Mouse (Mus musculus): ENCODE measurements around the gene Sox5. TPM values are rescaled to one million over a fixed set of nuclear protein-coding genes. Genes with fewer than 3 reads are reported as not detected.

The Sox5 gene
- polyA plus RNA-seq, 1 experiment from 2014 or later, result 3.3 TPM

GRCm38 (mm10) chr6:144477287-144478064 is 304.3 kb downstream of the Sox5 start:
- no peak for TF ChIP-seq CTCF (IDR thresholded peaks at IDR 0.05; ENCODE audit: low read depth)
- H3K27ac ChIP-seq (ENCODE audit: low read depth, low read length), result no peak overlapping the region
- H3K4me1 ChIP-seq (replicated peaks; ENCODE audit: control insufficient read depth, insufficient read depth, low read length), result no peaks in the 10 kb centered on the region
- H3K36me3 ChIP-seq (ENCODE audit: control insufficient read depth, insufficient read depth), result no peaks in the 10 kb centered on the region
- H3K4me2 ChIP-seq (replicated peaks; ENCODE audit: low read depth), result no peak overlapping the region
- H3K4me3 ChIP-seq (ENCODE audit: low read depth, low read length), result no peak overlapping the region
- no peaks in the 10 kb centered on the region for H3K9me3 ChIP-seq (ENCODE audit: control insufficient read depth)
- no peak for ATAC-seq
- 54% methylated on average over 16 of the region's 16 CpGs for WGBS
- H3K27me3 ChIP-seq (replicated peaks; ENCODE audit: control insufficient read depth, insufficient read depth, low read length), result no peaks in the 10 kb centered on the region
- H3K9ac ChIP-seq (ENCODE audit: low read depth, low read length), result no peak overlapping the region

GRCm38 (mm10) chr6:144473437-144473836 is 308.3 kb downstream of the Sox5 start:
- WGBS, result 92% methylated on average over 7 of the region's 7 CpGs
- H3K27ac ChIP-seq (ENCODE audit: low read depth, low read length), result no peak overlapping the region
- ATAC-seq, result no peak
- H3K4me2 ChIP-seq (replicated peaks; ENCODE audit: low read depth), result no peak overlapping the region
- no peak for TF ChIP-seq CTCF (IDR thresholded peaks at IDR 0.05; ENCODE audit: low read depth)
- no peak overlapping the region for H3K4me3 ChIP-seq (ENCODE audit: low read depth, low read length)
- H3K36me3 ChIP-seq (ENCODE audit: control insufficient read depth, insufficient read depth), result no peaks in the 10 kb centered on the region
- no peak overlapping the region for H3K9ac ChIP-seq (ENCODE audit: low read depth, low read length)
- H3K9me3 ChIP-seq (ENCODE audit: control insufficient read depth), result no peaks in the 10 kb centered on the region
- no peaks in the 10 kb centered on the region for H3K4me1 ChIP-seq (replicated peaks; ENCODE audit: control insufficient read depth, insufficient read depth, low read length)
- H3K27me3 ChIP-seq (replicated peaks; ENCODE audit: control insufficient read depth, insufficient read depth, low read length), result no peaks in the 10 kb centered on the region

GRCm38 (mm10) chr6:144472089-144472900 is 309.5 kb downstream of the Sox5 start:
- 30% methylated on average over 14 of the region's 14 CpGs for WGBS
- Histone ChIP-seq H3K27ac (ENCODE audit: low read depth, low read length) (no peak overlapping the region), H3K9ac (ENCODE audit: low read depth, low read length) (no peak overlapping the region), H3K36me3 (ENCODE audit: control insufficient read depth, insufficient read depth) (no peaks in the 10 kb centered on the region), H3K9me3 (ENCODE audit: control insufficient read depth) (no peaks in the 10 kb centered on the region), H3K27me3 (replicated peaks; ENCODE audit: control insufficient read depth, insufficient read depth, low read length) (no peaks in the 10 kb centered on the region), H3K4me1 (replicated peaks; ENCODE audit: control insufficient read depth, insufficient read depth, low read length) (no peaks in the 10 kb centered on the region), H3K4me2 (replicated peaks; ENCODE audit: low read depth) (no peak overlapping the region), H3K4me3 (ENCODE audit: low read depth, low read length) (no peak overlapping the region)
- TF ChIP-seq CTCF (IDR thresholded peaks at IDR 0.05; ENCODE audit: low read depth), result no peak
- ATAC-seq, result peak; percentile 36; the same call in 1 of the 2 replicates

- Histone ChIP-seq H3K9ac (ENCODE audit: low read depth, low read length) (no peak overlapping the region), H3K27ac (ENCODE audit: low read depth, low read length) (no peak overlapping the region), H3K27me3 (replicated peaks; ENCODE audit: control insufficient read depth, insufficient read depth, low read length) (no peaks in the 10 kb centered on the region), H3K4me2 (replicated peaks; ENCODE audit: low read depth) (no peak overlapping the region), H3K36me3 (ENCODE audit: control insufficient read depth, insufficient read depth) (no peaks in the 10 kb centered on the region), H3K4me3 (ENCODE audit: low read depth, low read length) (no peak overlapping the region), H3K4me1 (replicated peaks; ENCODE audit: control insufficient read depth, insufficient read depth, low read length) (no peaks in the 10 kb centered on the region), H3K9me3 (ENCODE audit: control insufficient read depth) (no peaks in the 10 kb centered on the region)
- no peak for ATAC-seq
- TF ChIP-seq CTCF (IDR thresholded peaks at IDR 0.05; ENCODE audit: low read depth), result no peak
- 67% methylated on average over 15 of the region's 15 CpGs for WGBS
Observed at GRCm38 (mm10) chr6:144466711-144467110, 315.1 kb downstream of the Sox5 start.

- Histone ChIP-seq H3K9me3 (ENCODE audit: control insufficient read depth) (no peaks in the 10 kb centered on the region), H3K4me1 (replicated peaks; ENCODE audit: control insufficient read depth, insufficient read depth, low read length) (no peaks in the 10 kb centered on the region), H3K9ac (ENCODE audit: low read depth, low read length) (no peak overlapping the region), H3K4me2 (replicated peaks; ENCODE audit: low read depth) (no peak overlapping the region), H3K36me3 (ENCODE audit: control insufficient read depth, insufficient read depth) (no peaks in the 10 kb centered on the region), H3K4me3 (ENCODE audit: low read depth, low read length) (no peak overlapping the region), H3K27me3 (replicated peaks; ENCODE audit: control insufficient read depth, insufficient read depth, low read length) (no peaks in the 10 kb centered on the region), H3K27ac (ENCODE audit: low read depth, low read length) (no peak overlapping the region)
- ATAC-seq, result no peak
- 80% methylated on average over 6 of the region's 6 CpGs for WGBS
- TF ChIP-seq CTCF (IDR thresholded peaks at IDR 0.05; ENCODE audit: low read depth), result no peak
Observed at GRCm38 (mm10) chr6:144463691-144464090, 318.1 kb downstream of the Sox5 start.

- Histone ChIP-seq H3K36me3 (ENCODE audit: control insufficient read depth, insufficient read depth) (no peaks in the 10 kb centered on the region), H3K4me2 (replicated peaks; ENCODE audit: low read depth) (no peak overlapping the region), H3K4me1 (replicated peaks; ENCODE audit: control insufficient read depth, insufficient read depth, low read length) (no peaks in the 10 kb centered on the region), H3K27me3 (replicated peaks; ENCODE audit: control insufficient read depth, insufficient read depth, low read length) (no peaks in the 10 kb centered on the region), H3K9me3 (ENCODE audit: control insufficient read depth) (no peaks in the 10 kb centered on the region), H3K9ac (ENCODE audit: low read depth, low read length) (no peak overlapping the region), H3K4me3 (ENCODE audit: low read depth, low read length) (no peak overlapping the region), H3K27ac (ENCODE audit: low read depth, low read length) (no peak overlapping the region)
- ATAC-seq, result no peak
- no peak for TF ChIP-seq CTCF (IDR thresholded peaks at IDR 0.05; ENCODE audit: low read depth)
- 93% methylated on average over 5 of the region's 5 CpGs for WGBS
Observed at GRCm38 (mm10) chr6:144463274-144463673, 318.5 kb downstream of the Sox5 start.

Data from intestine, postnatal 0 days (tissue).